Mouse (Mus musculus) testis, postnatal 14 days (tissue): Measurements from ENCODE around the gene Grm2.
A peak's percentile ranks its signal among the peaks of the same experiment; 100 is the strongest.

Experiments
- DNase-seq: peaks from one replicate; pipeline ENCODE4 v3.0.0; 2021; ENCODE audit warnings: low spot score

Gene Grm2

DNA sequence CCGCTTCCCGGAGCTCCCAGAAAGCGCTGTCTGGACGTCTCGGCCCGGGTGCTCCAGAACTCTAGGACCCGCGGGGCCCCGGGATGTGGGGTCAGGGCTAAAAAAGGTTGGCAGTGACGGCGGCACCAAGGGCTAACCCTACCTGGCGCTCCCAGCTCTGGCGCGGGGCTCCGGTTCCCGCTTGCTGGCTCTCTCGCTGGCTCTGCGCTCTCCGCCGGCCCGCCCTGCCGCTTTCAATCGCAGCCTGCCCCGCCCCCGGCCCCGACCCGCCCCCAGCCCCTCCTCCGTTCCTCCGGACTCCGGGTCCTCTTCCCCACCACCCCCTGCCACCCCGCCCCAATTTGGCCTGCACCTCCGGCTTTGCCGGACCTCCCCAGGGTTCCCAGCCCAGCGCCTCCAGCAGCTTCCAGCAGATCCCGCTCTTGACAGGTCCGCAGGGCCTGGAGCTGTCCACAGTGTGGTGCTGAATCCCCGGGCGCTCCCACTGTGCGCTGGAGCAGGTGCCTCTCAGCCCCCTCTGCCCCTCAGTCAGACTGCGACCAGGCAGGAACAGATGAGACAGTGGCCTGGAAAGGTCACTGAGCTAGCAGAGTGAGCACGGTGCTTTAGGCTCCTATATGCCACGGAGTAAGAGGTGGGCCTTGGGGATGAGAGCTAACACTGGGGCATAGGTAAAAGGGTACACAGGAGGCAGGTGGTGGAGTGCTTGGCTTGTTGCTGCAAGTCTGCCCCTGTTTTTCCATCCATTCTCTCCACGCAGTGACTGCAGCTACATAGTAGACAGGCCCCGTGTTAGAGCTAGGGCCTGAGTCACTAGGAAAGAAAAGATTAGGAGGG lies at the start of gene Grm2:
Gene Grm2, minus strand, starts transcription at position 199 of the 837 bp plus-strand sequence.
- peak; percentile 67 for DNase-seq

DNA sequence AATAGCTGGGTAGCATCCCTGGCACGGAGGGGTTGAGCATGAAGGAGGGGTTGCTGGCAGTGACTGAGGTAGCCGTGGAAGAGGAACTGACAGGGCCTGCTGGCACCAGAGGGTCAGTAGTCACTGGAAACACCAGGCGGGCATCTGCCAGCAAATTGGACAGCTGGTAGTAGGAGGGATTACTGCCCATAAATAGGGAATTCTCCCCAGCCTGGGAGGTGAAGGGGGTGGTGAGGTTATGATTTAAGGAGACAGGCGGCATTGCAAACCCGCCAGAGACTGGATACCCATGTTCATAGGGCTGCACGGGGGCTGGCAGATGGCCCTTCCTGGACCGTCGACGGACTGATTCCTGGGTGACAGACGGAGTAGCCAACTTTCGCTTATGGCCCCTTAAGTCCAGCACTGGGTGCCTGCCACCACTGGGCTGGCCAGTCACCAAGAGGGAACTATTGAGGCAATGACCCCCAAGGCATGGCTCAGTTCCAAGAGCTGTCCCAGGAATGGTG lies 37.1 kb upstream of the Grm2 start:
- DNase-seq: no peak

- no peak for DNase-seq
These were observed 33.0 kb upstream of the Grm2 start for GRCm38 (mm10) chr9:106688834-106689233.

DNA sequence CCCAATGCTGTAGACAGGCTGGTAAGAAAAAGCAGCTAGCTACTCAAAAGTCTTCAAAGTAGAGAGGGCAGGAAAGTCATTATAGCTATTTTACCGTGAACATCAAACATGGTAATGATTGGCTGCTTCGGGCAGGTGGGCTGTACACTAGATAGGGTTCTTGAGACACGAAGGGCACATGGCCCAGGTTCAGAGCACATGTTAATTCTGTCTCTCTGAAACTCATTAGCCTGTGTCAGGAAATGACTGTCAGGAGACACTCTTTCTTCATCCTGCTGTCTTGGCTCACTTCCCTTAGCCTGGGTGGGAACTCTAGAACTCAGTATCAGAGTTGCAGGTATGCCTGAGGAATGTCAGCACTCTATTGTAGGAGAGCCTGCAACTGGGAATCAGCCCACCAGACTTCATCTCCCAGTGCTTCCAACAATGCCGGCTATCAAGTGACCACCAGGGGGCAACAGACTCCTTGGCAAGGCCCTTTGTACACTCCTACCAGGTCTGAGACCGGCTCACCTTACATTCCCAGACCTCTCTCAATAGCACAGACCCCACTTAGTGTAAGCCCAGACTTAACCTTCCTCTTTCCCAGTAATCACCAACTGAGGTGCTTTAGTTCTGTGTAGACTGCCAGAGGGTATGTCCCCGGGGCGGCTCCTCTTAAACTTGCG lies 31.2 kb upstream of the Grm2 start:
- peak; percentile 58 for DNase-seq

GRCm38 (mm10) chr9:106685249-106686101 lies 29.6 kb upstream of the Grm2 start, which contains the start of gene Tex264:
Tex264 (minus strand) TSS chr9:106685927.
- peak; percentile 88 for DNase-seq

- DNase-seq: no peak
These were observed 29.0 kb upstream of the Grm2 start for GRCm38 (mm10) chr9:106684918-106685248.

GRCm38 (mm10) chr9:106684093-106684872 lies 28.4 kb upstream of the Grm2 start:
- DNase-seq: no peak

DNA sequence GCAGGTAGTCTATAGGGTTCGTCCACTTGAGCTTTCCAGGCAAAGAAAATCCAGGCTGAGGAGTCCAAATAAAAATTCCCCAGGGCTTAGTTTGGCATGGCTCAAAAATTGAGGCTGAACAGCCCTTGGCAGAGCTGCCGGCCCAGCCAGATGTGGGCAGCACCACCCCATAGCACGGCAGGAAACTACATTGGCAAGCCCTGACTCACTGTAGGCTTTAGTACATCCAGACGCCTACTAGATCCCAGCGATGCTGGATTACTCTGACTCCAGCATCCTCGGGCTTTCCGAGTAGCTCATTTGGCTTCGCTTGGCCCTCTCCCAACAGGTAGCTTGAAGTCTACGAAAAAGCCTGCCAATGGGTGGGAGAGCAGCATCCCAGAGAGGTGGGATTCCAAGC lies 25.1 kb upstream of the Grm2 start:
- DNase-seq: no peak

DNA sequence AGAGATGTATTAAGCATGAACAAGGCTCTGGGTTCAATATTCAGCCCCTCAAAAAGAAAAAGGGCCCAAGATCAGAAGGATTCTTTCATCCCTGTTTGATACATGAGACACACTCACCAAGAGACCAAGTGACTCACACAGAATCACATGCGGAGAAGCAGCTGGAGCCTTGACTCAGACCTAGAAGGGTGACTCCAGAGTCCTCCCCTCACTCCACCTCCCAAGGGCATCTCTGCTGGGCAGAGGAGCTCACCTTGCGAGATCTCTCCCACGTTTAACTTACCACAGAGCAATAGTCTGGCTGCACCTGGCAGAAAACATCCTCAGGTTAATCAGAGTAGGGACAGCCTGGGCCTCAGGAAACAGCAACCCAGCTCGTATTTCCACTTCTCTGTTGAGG lies 22.4 kb upstream of the Grm2 start:
- DNase-seq: no peak

DNA sequence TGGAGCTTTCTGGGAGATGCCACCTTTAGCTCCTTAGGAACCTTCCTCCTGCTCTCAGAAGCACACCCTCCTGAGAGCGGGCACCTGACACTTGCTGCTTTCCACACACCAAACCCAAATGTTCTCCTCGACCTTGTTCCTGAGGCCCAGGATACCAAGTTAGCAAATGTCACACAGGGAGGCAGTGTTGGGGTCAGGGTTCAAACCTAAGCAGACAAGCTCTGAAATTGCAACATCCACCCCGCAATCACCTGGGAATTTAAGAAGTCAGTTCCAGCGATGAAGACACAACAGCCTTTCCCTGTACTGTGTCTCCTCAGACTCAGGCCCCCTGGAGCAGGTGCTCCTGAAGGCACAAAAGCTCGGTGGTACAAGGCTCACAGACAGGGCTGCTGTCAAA lies 21.8 kb upstream of the Grm2 start:
- DNase-seq: no peak

DNA sequence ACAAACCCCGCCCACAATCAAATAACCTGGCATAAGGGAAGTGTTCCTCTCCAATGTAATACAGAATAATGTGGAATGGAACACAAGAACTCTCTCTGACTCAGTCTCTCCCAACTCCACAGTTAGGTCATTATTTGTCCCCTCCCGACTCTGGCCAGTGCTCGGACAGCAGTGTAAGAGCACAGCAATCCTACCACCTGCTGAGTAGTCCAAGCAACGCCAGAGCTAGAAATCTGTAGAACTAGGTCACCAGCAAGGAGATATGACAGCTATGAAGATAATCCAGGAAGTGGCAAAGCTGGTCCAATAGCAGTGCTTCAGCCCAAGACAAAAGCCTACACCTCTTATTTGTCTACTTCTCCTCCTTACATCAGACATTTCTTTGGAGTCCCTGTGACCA lies 20.7 kb upstream of the Grm2 start:
- DNase-seq: no peak

DNA sequence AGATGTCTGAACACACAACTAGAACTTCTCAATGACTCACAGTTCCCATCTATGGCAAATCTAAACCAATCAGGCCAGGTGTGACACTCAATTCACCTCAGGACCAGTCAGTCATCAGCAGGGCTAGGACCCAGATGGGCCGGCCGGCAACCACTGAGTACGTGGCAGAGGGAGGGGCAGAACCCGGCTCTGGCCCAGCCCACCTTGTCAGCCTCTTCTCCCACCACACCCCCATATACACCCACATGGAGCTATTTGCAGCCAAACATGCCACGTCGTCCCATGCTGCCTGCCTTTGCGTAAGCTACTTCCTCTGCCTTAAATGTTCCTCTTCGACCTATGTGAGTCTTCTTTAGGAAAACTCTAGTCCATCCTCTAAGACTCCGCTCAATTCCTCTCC lies 20.1 kb upstream of the Grm2 start:
- DNase-seq: no peak

GRCm38 (mm10) chr9:106675480-106675879 lies 19.6 kb upstream of the Grm2 start:
- DNase-seq: peak; percentile 47

GRCm38 (mm10) chr9:106673860-106674259 lies 18.0 kb upstream of the Grm2 start:
- DNase-seq: no peak

- DNase-seq: no peak
These were observed 9.0 kb upstream of the Grm2 start for GRCm38 (mm10) chr9:106664856-106665255.

DNA sequence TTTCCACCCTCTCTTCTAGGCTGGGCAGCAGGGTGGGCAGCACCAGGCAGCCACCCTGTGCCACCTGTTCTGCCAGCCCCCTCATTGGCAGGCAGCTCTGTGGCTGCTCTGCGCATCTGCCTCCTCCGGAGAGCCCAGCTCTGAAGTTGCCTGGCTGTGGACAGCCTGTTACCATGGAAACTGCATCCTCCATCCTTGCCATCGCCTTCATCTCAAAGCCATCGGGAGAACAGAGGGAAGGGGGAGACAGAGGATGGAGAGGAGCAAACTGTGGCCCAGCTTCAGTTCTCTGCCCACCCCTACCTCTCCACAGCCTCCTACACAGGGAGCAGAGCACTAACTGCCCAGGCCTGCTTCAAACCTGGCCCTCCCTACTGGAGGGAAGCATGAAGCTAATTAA lies 8.6 kb upstream of the Grm2 start:
- no peak for DNase-seq

DNA sequence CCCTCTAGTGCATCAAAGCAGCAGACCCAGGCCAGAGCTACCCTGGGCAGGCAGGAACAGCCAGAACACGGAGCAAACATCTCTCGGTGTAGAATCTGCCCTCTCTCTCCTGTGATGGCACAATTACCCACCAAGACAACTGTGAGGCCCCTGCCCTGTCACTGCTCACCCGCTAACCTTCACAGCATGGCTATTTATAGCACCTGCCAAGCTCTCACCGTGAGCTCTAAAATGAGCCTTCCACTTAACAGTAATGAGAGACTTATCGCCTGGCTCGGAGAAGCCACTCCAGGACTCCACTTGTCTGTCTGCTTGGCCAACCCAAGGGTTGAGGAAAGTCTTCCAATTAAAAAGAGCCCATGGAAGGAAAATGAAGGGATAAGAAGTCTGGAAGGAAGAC lies 7.3 kb upstream of the Grm2 start:
- no peak for DNase-seq

GRCm38 (mm10) chr9:106659935-106660334 lies 4.1 kb upstream of the Grm2 start:
- DNase-seq: no peak

- DNase-seq: no peak
These were observed 3.6 kb upstream of the Grm2 start for GRCm38 (mm10) chr9:106659441-106659840.

DNA sequence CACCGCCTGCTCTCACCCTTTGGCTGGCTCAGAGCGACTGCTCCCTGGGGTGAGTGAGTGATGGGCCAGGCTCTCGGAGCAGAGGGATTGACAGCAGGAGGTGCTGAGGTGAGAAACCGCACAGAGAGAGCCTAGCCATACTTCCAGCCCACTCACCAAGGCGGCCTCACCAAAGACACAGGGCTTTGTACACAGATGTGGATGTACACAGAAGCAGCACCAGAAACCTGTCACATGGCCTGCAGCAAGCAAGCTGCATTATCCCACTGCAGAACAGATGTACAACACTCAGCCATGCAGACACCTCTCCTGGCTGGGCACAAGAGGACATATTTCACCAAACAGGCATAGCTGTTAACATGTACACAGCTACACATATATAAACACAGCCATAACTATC lies 1.7 kb upstream of the Grm2 start:
- DNase-seq: no peak

- DNase-seq: no peak
These were observed 938 bp upstream of the Grm2 start for GRCm38 (mm10) chr9:106656820-106657219.

- no peak for DNase-seq
These were observed 3.2 kb downstream of the Grm2 start for GRCm38 (mm10) chr9:106652720-106653119.
